Mouse (Mus musculus) liver, postnatal 0 days (tissue): ENCODE data around the gene P2rx1.

Experiments
- CTCF ChIP-seq: sonication (generic); IDR thresholded peaks from 2 replicates; pipeline ENCODE4 v1.5.1; 2016; ENCODE audit warnings: antibody characterized with exemption, low read depth
- EP300 ChIP-seq: IDR thresholded peaks from 2 replicates; pipeline ENCODE4 v1.6.1; 2016; ENCODE audit warnings: antibody characterized with exemption, low read depth, mild to moderate bottlenecking

DNA sequence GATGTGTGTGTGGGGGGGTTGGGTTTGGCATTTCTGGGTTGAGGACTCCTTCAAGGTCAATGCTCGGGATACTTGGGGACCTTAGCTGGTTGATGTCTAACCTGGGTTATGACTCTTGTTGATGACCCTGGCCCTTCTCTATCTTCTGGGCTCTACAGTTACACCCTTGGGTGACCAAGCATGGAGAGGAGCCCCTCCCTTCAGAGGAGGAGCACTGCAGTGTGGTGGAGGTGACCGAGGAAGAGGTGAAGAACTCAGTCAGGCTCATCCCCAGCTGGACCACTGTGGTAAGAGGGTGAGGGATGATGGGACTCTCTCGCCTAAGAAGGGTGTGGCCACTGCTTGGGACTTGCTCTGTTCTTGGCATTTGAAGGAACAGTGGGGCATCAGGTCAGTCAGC is 38.8 kb downstream of the P2rx1 start:
- TF ChIP-seq CTCF (no peak), EP300 (no peak)
